Mouse (Mus musculus) gastrocnemius, postnatal 10 days (tissue): ENCODE data around the gene Cdc42ep4. TPM values are rescaled to one million over a fixed set of nuclear protein-coding genes. Genes with fewer than 3 reads are reported as not detected.

ENCODE experiments used
- DNase-seq: peaks from one replicate; pipeline ENCODE4 v3.0.0; 2021; ENCODE audit warnings: mixed read lengths
- total RNA-seq, 2 experiments: library from RNA; stranded (reverse); gene quantifications; 2 replicates each; pipeline ENCODE4 v1.2.3; 2021

Cdc42ep4 gene
- total RNA-seq, 2 experiments from 2014 or later = 19.1 to 22.0 TPM

DNA sequence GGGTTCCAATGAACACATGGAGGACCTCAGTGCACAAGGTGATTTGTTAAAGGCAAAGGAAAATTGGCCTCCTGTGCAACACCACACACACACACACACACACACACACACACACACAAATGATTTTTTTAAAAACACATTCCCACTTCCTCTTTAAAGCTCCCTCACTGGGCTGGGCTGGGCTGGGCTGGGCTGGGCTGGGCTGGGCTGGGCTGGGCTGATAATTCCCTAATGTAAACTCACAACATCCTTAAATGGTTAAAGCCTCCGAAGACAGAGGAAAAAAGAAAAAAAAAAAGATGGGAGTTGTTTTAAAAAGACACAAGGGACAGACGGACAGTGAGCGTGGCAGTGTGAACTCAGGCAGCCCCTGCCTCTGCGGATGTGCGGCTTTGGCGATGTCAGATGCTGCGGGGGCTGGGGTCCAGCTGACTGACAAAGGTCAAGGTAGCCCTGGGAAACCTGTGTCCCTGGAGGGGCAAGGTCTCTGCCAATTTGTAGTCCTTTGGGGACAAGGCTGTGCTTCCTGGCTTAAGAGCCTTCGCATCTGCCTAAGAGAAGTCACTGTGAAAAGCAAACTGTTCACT lies 26.3 kb upstream of the Cdc42ep4 start:
- no peak for DNase-seq

DNA sequence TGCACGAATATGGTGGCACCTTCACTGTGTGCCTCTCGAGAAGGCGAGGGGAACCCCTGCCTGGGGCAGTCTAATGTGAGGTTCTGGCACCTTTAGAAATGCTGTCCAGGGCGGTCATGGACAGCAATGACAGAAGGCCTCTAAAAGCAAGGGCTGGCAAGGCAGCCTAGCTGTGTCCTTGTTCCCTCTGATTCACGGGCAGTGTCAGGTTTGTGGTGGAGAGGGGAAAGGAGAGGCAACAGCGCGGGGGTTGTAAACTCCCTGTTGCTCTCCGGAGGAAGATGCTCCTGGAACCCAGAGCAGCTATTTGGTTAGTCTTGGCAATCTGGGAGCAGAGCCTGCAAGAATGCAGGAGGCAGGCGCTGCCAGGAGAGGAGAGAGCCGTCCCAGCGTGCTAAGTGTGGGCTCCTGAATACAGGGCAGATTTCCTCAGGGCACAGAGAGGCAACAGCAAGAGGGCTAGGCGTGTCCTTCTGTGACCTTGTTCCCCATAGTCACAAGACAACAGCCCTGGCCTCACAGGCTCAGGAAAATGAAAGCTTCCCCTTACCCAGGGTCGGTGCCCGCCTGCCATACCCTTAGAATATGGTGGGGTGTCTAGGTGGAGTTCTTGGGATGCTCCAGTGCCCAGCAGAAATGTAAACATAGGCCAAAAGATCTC lies 25.3 kb upstream of the Cdc42ep4 start:
- DNase-seq = no peak

DNA sequence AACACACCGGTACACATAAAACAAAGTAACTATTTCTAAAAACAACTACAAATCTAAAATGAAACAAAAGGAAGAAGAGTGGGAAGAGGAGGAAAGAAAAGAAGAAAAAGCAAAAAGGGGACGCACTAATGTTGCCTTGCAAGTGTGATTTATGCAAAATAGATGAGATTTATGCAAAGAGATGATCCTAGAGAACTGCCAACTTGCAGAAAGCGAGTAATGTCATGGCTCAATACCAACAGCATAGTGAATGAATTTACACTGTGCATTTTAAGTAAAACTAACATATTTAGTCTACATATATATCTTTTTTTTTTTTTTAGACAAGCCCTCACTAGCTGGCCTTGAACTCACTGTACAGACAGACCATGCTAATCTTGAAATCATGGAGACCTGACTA lies 23.1 kb upstream of the Cdc42ep4 start:
- DNase-seq = no peak

DNA sequence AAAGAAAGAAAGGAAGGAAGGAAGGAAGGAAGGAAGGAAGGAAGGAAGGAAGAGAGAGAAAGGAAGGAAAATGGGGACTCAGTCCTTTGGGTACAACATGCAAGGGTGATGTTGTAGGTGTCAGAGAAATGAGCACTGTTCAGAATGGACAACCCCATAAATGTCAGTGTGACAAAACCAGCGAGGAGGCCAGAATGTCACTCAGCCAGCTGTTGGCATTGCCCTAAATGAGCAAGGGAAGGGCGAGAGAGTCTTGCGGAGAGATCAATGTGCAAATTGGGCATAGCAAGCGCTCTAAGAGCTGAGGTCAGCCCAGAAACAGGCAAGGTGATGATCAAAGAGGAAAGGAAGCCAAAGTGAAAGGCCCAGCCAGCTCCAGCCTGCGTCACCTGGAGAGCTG lies 21.5 kb upstream of the Cdc42ep4 start:
- no peak for DNase-seq

DNA sequence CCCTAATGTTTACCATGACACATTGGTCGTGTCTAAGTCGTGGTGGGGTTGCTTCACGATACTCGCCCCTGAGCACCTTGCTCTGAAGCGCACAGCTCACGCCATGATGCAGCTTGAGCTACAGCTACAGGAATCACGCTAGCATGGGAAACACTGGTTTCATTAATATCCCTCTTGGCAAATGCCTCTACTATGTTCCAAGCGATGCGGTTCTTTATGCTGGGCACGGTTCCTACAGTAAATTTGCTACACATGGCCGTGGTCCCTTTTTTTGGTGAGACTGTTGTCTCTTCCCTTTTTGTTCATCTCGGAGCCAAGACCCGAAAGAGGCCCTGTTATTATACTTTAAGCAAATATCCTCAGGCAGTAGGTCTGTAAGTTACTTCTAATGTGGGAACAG lies 19.5 kb upstream of the Cdc42ep4 start:
- no peak for DNase-seq

DNA sequence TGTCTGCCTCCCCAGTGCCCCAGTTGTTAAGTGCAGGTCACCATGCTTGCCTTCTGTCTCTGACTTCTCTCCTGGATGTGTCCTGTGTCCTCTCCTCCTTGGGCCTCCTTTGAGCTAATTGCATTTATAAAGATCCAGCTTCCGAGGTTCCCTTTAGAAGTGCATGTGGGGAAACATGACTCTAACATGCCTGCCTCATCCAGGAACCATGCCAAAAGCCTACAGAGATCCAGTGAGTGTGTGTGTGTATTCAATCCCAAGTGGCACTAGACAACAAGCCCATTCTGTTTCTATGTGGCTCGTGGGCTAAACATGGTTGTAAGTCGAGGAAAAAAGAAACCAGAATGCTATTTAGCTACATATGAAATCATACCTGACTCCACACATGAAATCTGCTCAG lies 16.7 kb upstream of the Cdc42ep4 start:
- DNase-seq = no peak

DNA sequence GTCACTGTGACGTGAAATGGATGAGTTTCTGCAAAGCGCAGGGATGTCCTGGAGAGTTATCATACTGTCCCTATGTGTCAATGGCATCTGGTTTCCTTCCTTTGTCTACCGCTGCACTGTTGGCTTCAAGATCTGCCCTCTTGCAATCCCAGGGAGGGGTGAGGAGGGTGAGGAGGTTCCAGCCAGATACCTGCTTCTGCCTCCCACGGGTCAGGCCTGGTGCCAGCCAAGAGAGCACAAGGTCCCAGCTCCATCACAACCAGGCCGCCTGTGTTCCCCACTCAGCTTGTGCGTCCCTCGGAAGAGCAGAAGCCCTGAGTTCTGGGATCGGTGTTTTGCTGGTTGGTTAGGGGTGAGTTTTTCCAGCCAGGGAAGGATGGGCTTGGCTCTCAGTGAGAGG lies 15.6 kb upstream of the Cdc42ep4 start:
- no peak for DNase-seq

DNA sequence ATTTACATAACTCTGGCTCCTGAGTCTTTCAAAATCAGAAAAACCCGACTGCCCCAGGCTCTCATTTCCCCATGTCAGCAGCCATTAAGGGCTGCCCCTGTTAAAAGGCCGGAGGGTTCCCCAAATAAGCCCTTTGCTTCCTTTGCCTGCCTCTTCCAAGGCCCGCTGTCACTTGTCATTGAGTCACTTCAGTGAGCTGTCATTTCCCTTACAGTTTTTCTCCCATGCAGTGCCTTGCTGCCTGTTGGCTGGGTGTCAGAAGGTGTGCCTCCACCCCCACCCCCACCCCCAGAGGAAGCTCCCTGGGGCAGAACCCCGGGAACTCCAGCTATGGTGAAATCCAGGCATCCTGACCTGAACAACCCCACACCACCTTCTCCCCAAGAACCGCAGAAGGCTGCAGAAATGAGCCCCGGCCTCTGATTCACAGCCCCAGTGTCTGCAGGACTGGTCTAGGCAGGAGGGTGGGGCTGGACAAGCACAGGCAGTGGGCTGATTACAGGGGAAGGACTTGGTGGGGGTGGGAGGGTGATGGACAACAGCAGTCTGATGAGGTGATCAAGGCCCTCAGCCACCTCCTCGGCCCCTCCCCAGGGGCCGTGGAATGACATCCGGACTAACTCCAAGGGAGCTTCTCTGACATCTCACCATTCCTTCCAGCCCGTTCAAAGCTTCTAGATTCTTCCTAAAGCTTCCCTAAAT lies 14.8 kb upstream of the Cdc42ep4 start:
- no peak for DNase-seq

DNA sequence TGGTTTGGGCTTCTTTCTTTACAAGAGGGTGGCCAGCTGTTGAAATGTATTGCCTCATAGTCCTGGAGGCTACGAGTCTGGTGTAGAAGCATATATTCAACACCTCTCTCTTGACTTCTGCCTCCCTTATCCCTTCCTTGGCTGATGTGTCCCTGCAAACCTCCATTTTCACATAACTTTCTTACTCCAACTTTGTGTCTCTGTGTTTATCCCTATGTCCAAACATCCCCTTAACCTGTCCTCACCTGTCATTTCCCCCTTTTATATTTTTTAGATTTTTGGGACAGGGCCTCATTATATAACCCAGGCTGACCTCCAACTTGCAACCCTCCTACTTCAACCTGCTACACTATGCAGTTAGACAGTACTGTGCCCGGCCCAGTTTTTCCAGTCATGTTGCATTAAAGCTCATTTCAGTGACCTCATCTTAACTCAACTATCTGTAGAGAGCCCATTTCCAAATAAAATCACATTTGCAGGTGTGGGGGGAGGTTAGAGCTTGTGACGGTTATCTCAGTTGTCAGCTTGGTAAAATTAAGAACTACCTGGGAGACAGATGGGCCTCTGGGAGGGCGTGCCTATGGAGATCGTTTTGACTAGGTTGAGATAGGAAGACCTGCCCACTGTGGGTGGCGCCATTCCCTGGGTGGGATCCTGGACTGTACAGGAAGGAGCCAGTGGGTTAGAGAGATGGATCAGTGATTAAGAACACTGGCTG lies 12.6 kb upstream of the Cdc42ep4 start:
- DNase-seq = no peak

DNA sequence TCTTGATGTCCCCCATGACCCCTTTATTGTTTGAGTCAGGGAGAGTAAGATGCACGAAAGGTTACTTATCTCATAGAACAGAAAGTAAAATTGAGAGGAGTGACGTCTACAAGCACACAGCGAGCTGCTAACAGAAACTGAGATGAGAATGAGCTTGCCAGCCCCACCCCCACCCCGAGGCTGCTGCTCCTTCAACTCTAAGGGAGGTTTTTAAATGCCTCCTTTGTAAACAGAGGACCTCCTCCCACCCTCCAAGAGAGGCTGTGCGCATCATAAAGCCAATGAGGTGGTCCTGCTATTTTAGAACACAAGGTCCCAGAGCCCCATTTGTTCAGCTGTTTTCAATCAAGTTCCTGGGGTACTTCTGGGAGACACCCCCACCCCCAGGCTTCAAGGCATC lies 11.8 kb upstream of the Cdc42ep4 start:
- DNase-seq = no peak

DNA sequence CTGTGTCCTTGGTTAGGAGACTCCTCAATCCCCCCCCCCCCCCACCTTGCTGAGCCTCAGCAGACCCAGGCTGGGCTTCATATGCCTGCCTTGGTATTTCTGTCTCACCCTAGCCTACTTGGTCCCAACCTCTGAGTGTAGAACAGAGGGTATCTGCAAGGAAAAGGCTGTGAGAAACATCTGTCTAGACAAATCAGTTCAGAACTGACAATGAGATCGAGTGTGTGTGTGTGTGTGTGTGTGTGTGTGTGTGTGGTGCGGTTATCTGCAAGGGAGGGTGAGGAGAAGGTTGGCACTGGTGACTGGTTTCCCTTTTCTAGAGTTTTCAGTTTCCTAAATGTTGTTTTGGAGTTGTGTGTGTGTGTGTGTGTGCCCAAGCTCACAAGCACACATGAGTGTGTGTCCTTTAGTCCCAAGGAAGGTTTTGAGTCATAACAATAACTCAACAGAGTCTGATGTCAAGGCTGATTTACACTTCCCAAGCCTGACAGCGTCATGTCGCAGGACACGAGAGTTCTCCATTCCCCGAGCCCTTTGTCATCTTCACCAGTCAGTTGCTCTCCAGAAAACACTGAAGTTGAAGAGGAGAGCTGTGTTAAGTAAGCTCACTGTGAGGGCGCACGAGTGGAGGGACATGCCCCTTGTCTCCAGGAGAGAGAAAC lies 10.6 kb upstream of the Cdc42ep4 start:
- DNase-seq = no peak

DNA sequence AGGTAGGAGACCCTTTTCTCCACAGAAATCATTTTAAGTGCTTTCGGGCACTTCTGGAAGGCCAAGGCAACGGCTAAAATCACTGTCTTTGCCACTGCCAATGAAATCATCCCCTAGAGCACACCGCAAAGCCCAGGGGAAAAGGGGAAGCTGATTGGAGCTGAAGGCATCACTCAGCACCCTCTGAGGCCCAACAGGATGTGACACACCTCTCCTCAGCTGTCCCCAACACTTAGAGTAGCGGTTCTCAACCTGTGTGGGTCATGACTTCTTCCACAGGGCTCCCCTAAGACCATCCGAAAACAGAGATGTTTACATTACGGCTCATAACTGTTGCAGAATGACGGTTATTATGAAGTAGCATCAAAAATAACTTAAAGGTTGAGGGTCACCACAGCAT lies 10.0 kb upstream of the Cdc42ep4 start:
- no peak for DNase-seq

DNA sequence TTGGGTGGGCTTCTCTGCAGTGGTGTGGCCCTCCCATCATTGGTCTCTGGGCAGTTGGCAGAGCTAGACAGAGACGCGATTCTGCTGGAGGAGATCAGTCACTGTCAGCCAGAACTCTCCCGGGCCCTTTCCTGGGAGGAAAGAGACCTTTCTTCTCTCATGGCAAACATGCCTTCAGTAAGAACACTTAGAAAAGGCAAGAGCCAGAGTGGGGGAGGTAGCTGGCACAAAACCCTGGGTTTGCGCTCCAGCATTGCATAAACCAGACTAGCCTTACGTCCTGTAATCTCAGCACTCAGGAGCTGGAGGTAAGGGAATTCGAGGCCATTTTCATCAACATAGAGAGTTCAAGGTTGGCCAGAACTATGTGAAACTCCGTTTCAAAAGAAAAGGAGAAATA lies 8.8 kb upstream of the Cdc42ep4 start:
- no peak for DNase-seq

DNA sequence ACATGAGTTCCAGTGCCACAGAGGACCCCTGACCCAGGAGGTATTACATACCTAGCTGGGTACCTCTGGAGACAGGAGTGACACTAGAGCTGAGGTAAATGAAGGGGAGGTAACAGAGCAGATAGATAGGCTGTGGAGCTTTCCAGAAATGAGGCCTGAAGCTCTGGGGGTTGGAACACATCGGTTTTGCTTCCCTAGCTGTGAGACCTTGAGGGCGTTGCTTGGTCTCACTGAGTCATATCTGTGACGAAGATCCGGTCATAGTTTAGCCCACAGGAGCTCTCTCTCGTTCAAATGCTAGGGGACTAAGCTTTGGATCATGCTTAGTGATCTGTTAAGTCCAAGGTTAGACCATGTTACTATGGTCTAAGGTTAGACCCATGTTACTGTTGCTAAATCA lies 7.2 kb upstream of the Cdc42ep4 start:
- no peak for DNase-seq

DNA sequence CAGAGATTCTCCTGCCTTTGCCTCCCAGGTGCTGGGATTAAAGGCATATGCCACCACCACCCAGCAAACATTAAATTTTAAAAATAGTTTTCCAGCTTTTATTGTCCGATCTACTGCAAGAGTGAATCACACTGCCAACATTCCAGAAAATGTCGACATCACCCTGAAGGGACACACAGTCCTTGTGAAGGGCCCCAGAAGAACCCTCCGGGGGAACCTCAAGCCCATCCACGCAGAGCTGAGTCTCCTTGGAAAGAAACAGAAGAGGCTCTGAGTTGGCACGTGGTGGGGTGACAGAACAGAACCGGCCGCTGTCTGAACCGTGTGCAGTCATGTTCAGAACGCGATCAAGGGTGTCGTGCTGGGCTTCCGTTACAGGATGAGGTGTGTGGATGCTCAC lies 4.9 kb upstream of the Cdc42ep4 start:
- no peak for DNase-seq

DNA sequence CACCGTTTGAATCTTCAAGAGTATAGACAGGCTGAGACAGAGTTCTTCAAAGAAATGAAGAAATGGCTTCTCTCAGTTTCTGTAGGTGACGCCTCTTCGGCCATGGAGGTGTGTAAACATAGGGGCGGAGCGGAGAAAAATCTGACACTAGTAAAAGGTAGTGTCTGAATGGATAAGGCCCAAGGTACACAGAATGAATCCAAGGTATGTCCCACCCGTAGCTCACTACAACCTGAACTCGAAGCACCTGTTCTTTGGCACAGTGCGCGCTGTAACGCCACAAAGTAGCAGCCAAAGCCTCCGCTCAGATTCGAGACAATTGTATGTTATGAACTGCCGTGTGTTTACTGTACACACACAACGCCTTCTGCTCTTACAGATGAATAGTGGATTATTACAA lies 4.2 kb upstream of the Cdc42ep4 start:
- no peak for DNase-seq

DNA sequence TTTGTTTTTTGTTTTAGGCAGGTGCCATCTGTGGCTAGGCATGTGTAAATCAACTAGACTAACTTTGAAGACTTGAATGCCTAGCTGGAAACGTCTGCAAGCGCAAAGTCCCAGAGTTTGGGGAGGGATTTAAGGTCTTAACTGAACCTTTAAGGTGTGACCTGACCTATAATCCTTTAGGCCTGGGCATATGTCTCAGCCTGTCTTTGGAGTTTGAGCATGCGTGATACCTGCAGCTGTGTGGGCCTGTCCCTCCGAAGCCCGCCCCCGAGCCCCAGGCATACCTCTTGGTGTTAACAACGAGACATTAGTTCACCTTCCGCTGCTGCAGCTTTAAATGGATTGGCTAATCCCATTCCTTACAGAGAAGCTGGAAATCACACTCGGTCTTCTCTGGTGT lies 3.2 kb upstream of the Cdc42ep4 start:
- DNase-seq = no peak

DNA sequence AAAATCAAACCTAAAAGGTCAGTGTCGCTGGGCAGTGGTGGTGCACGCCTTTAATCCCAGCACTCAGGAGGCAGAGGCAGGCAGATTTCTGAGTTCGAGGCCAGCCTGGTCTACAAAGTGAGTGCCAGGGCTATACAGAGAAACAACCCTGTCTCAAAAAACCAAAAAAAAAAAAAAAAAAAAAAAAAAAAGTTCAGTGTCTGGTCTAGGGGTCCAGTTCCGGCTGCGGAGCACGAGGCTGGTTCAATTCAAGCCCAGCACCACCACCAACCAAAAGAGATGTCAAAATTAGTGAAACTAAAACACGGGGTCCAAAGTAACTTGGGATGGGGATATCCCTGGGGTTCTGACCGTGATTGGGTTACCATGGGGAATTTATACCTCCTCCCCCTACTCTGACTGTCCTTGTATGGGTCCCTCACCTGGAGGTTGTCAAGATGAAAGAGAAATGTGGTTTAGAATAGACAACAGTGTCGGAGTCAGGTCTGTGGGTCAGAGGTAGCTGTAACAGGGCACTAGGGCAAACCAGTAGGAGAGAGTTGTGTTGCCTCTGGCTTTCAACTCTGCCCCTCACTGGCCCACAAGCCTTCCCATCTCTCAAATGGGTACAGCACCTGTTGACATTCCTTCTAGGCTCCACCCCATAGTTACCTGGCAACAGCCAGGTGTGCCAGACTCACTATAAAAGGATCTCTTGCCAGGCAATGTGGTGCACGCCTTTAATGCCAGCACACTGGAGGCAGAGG lies 1.2 kb upstream of the Cdc42ep4 start:
- no peak for DNase-seq

DNA sequence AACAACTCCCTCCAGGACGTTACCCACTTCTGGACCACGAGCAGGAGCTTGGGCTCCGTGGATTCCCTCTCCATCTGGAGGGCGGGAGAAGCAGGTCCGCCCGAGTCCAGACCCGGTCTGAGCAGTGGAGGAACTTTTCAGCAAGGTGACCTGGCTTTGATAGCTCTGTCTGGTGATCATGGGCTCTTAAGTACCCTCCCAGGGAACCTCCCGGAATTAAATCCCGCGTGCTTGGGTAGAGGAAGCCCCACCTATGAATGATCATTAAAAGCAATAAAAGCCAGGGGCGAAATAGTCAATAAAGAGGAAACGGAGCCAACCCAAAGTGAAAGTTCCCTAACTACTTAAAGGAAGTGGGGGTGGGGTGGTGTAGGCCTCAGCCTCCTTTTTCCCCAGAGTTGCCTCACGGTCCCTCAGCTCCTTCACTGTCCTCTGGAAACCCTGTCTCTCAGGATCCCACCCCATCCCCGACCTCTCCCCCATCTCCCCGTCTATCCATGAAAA lies 529 bp upstream of the Cdc42ep4 start:
- no peak for DNase-seq

DNA sequence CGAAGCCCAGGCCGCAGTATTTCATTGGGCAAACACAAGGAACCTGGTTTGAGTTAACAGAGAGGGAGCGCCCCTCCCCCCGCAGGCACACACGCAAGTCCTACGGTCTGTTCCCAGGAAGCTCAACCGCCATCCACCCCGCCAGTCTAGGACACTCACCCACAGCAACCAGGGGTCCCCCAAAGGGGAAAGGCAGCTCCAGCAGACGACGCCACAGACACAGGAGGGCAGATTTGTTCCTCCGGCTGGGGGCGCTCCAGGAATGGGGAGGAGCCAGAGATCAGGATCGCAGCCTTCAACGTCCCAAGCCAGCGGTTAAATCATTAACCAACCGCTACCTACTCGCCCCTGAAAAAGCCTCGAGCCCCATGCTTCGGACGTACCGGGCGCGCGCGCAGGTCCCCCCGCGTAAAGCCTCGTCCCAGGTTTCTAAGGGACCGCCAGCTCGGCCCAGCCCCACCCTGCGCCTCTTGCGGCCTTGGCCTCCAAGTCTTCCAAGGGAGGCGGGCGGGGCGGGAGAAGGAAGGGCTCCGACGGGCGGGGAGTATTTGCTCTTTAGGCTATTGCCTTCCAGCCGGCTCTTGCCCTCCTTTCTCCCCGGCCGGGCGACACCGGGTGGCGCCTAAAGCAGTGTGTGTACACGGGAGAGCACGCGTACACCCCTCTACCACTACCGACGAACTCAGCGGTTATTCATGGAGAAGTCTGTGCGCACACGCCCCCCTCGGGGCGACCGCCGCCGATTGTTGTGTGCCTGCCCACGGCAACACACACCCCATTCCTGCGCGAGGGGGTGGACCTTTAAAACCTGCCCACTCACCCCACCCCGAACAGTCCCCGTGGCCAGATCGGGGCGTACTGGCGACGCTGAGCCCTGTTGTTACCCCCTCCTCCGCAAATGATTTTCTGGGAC lies 854 bp downstream of the Cdc42ep4 start:
- DNase-seq = peak; percentile 72
